Mouse (Mus musculus) liver, embryonic 11.5 days (tissue): ENCODE results near the gene Serinc3. TPM values are rescaled to one million over a fixed set of nuclear protein-coding genes. Genes with fewer than 3 reads are reported as not detected.

Experiments
- ATAC-seq: fragments of 200-750 bp; cut with Nextera tagmentation; replicated peaks from 2 replicates; pipeline ENCODE4 v1.8.0; 2017; ENCODE audit warnings: moderate number of reproducible peaks, mild to moderate bottlenecking, moderate TSS enrichment, moderate library complexity; ENCODE audit not compliant: low FRiP score
- DNase-seq: peaks from one replicate; pipeline ENCODE4 v3.0.0-alpha.2; 2017; ENCODE audit warnings: low spot score
- H3K27ac ChIP-seq: fragments of 300-500 bp; sonication (generic); 2 replicates; pipeline ENCODE4 v1.5.1; 2014; ENCODE audit warnings: mild to moderate bottlenecking, low read depth, low read length, control low read depth
- H3K27me3 ChIP-seq: fragments of 300-500 bp; sonication (generic); replicated peaks from 2 replicates; pipeline ENCODE4 v1.6.1; 2014; ENCODE audit warnings: low read length, mixed read lengths; ENCODE audit not compliant: control insufficient read depth, insufficient read depth
- H3K36me3 ChIP-seq: fragments of 300-500 bp; sonication (generic); 2 replicates; pipeline ENCODE4 v1.6.1; 2014; ENCODE audit warnings: mild to moderate bottlenecking, low read length, moderate library complexity, mixed read lengths; ENCODE audit not compliant: control insufficient read depth, insufficient read depth
- H3K4me1 ChIP-seq: fragments of 300-500 bp; sonication (generic); replicated peaks from 2 replicates; pipeline ENCODE4 v1.6.1; 2014; ENCODE audit warnings: low read length, mixed read lengths; ENCODE audit not compliant: control insufficient read depth, insufficient read depth
- H3K4me2 ChIP-seq: fragments of 300-500 bp; sonication (generic); 2 replicates; pipeline ENCODE4 v1.6.1; 2014; ENCODE audit warnings: mild to moderate bottlenecking, control low read depth, moderate library complexity
- H3K4me3 ChIP-seq: fragments of 300-500 bp; sonication (generic); 2 replicates; pipeline ENCODE4 v1.5.1; 2014; ENCODE audit warnings: low read depth, low read length, control low read depth
- H3K9ac ChIP-seq: fragments of 300-500 bp; sonication (generic); 2 replicates; pipeline ENCODE4 v1.6.1; 2014; ENCODE audit warnings: low read depth, low read length, control low read depth
- H3K9me3 ChIP-seq: fragments of 300-500 bp; sonication (generic); 2 replicates; pipeline ENCODE4 v1.6.1; 2016; ENCODE audit warnings: low read length, inconsistent platforms, mixed read lengths; ENCODE audit not compliant: control insufficient read depth
- WGBS: fragments of 180-500 bp; shearing (Covaris S2); extraction: QIAGEN DNeasy Blood & Tissue Kit; methylation state at CpG from one replicate; pipeline ENCODE4 v1.1.7; 2014; 5-methylcytosine and 5-hydroxymethylcytosine counted together
- polyA plus RNA-seq: library from polyadenylated mRNA; unstranded; fragments of >200 nt; fragmentation: Nextera tagmentation; extraction: Ambion mirVana; gene quantifications from 2 replicates; pipeline ENCODE4 v1.2.1, GENCODE M21; 2014

The Serinc3 gene
- polyA plus RNA-seq, 1 experiment from 2014 or later = 116 TPM

DNA sequence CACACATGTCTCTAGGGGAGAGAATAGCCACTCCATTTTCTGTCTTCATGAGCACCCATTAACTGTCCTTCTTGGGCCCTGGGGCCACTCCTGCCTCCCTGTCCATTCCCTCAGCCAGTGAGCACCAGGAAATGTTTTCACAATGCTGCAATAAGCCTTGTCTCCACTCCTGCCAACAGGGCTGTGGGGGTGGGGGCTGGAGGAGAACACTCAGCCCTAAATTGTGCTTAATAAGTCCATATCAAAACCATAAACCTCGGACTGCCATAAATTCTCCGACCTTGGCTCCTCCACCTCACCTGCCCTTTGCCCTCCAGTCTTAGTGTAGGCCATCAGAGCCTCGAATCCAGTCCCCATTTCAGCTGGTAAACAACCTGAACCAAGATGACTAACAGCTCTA lies 70.6 kb downstream of the Serinc3 start:
- Histone ChIP-seq H3K4me1 (peaks cover 5% of the 10 kb centered on the region), H3K36me3 (no peaks in the 10 kb centered on the region), H3K27ac (no peak overlapping the region), H3K4me2 (no peak overlapping the region), H3K9me3 (no peaks in the 10 kb centered on the region), H3K27me3 (no peaks in the 10 kb centered on the region), H3K4me3 (no peak overlapping the region), H3K9ac (no peak overlapping the region)
- no peak for DNase-seq
- WGBS = 52% methylated on average over 3 of the region's 3 CpGs
- ATAC-seq = no peak

Other genes with a start within 250 kb of the Serinc3 start
- gene Jph2, start 247.1 kb downstream of the Serinc3 start, polyA plus RNA-seq = 0.19 and 0.26 TPM in 2 replicates
- gene Oser1, start 220.4 kb downstream of the Serinc3 start, polyA plus RNA-seq = 61.0 and 67.8 TPM in 2 replicates
- gene Gdap1l1, start 206.7 kb downstream of the Serinc3 start, polyA plus RNA-seq = 1.4 and 1.7 TPM in 2 replicates
- 8.1 and 9.0 TPM in 2 replicates for gene Fitm2, start 172.5 kb downstream of the Serinc3 start, polyA plus RNA-seq
- not detected in 2 replicates for gene R3hdml, start 152.8 kb downstream of the Serinc3 start, polyA plus RNA-seq
- gene Hnf4a, start 138.3 kb downstream of the Serinc3 start, polyA plus RNA-seq = 18.9 and 20.0 TPM in 2 replicates
- gene Ttpal, start 42.8 kb downstream of the Serinc3 start, polyA plus RNA-seq = 26.1 and 29.2 TPM in 2 replicates
- 178 and 186 TPM in 2 replicates for gene Pkig, start 13.3 kb upstream of the Serinc3 start, polyA plus RNA-seq
- gene Ada, start 105.1 kb upstream of the Serinc3 start, polyA plus RNA-seq = 10.2 and 11.3 TPM in 2 replicates
- not detected in 2 replicates for gene Ccn5, start 175.7 kb upstream of the Serinc3 start, polyA plus RNA-seq
- gene Kcnk15, start 208.5 kb upstream of the Serinc3 start, polyA plus RNA-seq = not detected in 2 replicates